Mouse (Mus musculus) bone marrow macrophage, adult 2 months (primary cell): ENCODE measurements around the gene Dkkl1.

Experiments used
- CTCF ChIP-seq: IDR thresholded peaks from 2 replicates; pipeline ENCODE4 v1.5.1; 2012; ENCODE audit warnings: low read depth, mild to moderate bottlenecking, low read length, moderate library complexity
- POLR2A ChIP-seq: IDR thresholded peaks from 2 replicates; pipeline ENCODE4 v1.6.1; 2012; ENCODE audit warnings: mild to moderate bottlenecking, low read depth, low read length, borderline replicate concordance

DNA sequence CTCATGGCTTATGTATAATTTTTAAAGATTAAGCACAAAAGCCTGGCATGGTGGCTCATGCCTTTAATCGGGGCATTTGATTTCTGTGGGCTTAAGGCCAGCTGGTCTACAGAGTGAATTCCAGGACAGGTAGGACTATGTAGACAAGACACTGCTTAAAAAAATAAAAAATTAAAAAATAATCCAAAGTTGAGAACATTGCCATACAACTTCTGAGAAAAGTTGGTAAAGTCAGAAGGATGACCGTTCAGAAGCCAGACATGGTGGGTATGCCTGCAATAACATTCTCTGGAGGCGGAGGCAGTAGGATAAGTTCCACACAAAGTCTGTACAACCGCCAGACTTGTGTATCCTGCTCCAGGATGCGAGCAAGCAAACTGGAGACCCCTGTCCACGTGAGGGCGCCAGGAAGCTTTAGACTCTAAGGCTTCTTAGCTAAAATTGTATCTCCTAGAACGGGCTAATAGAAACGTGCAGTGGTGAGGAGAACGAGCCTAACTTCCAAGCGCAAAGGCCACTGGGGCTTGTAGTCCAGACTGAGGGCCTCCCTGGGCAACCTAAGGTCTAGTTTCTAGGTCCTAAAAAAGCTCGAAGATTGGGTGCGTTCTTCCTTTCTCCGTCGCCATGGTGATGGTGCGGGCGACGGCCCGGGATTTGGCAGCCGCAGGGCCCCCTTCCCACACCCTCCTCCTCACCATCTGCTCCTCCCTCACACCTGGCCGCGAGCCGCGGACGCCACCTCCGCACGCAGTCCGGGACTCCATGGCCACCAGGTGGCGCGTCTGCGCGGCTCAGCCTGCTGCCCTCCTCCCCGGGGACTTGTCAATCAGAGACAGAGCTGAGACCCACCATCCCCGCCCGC lies 50.1 kb downstream of the Dkkl1 start:
- TF ChIP-seq CTCF (peak; percentile 80), POLR2A (no peak)
